Mouse (Mus musculus) MEL (cell line): ENCODE measurements around the gene Zbtb20. TPM values are rescaled to one million over a fixed set of nuclear protein-coding genes. Genes with fewer than 3 reads are reported as not detected.
A peak's percentile ranks its signal among the peaks of the same experiment; 100 is the strongest.

Experiments
- DNase-seq: peaks from one replicate; pipeline ENCODE4 v3.0.0; 2011; ENCODE audit warnings: low read depth, low spot score
- H3K27ac ChIP-seq: 2 replicates; pipeline ENCODE4 v1.5.1; 2012; ENCODE audit warnings: low read depth, mild to moderate bottlenecking, control low read depth, low read length, moderate library complexity; ENCODE audit not compliant: control insufficient read depth
- H3K27me3 ChIP-seq, 2 experiments: fragments of 150-350 bp in 1 of 2; sonication (generic) in 1 of 2; 2 replicates each; pipeline ENCODE4 v1.6.1; 2012; ENCODE audit warnings: low read length in 2 of 2, mild to moderate bottlenecking in 2 of 2, improper control_type of control experiment in 1 of 2, moderate library complexity in 1 of 2; ENCODE audit not compliant: insufficient read depth in 2 of 2, control insufficient read depth in 1 of 2
- H3K36me3 ChIP-seq, 2 experiments: 2 replicates each; pipeline ENCODE4 v1.6.1; 2012 to 2014; ENCODE audit warnings: low read length in 2 of 2, improper control_type of control experiment in 1 of 2, inconsistent platforms in 1 of 2, mild to moderate bottlenecking in 1 of 2; ENCODE audit not compliant: insufficient read depth in 2 of 2, control insufficient read depth in 1 of 2
- H3K4me1 ChIP-seq, 2 experiments: fragments of 150-350 bp in 1 of 2; sonication (generic) in 1 of 2; 2 replicates each; pipeline ENCODE4 v1.6.1; 2012; ENCODE audit warnings: low read length in 2 of 2, improper control_type of control experiment in 1 of 2, mild to moderate bottlenecking in 1 of 2; ENCODE audit not compliant: insufficient read depth in 2 of 2, control insufficient read depth in 1 of 2
- H3K4me3 ChIP-seq, 2 experiments: fragments of 150-350 bp in 1 of 2; sonication (generic) in 1 of 2; 2 replicates each; pipeline ENCODE4 v1.5.1; 2012; ENCODE audit warnings: low read depth in 2 of 2, low read length in 2 of 2, mild to moderate bottlenecking in 2 of 2, moderate library complexity in 2 of 2, control low read depth in 1 of 2, improper control_type of control experiment in 1 of 2; ENCODE audit not compliant: control insufficient read depth in 1 of 2, insufficient read depth in 1 of 2
- H3K79me2 ChIP-seq: 2 replicates; pipeline ENCODE4 v1.6.1; 2012; ENCODE audit warnings: mild to moderate bottlenecking, low read length, moderate library complexity; ENCODE audit not compliant: control insufficient read depth, poor library complexity, insufficient read depth
- H3K9ac ChIP-seq: 2 replicates; pipeline ENCODE4 v1.6.1; 2012; ENCODE audit warnings: low read depth, mild to moderate bottlenecking, control low read depth, low read length, moderate library complexity; ENCODE audit not compliant: control insufficient read depth, poor library complexity, severe bottlenecking
- H3K9me3 ChIP-seq: fragments of 150-350 bp; sonication (generic); replicated peaks from 2 replicates; pipeline ENCODE4 v1.6.1; 2012; ENCODE audit warnings: mild to moderate bottlenecking, low read length, improper control_type of control experiment, moderate library complexity; ENCODE audit not compliant: insufficient read depth
- CTCF ChIP-seq, 3 experiments: IDR thresholded peaks in 2 of 3; conservative IDR thresholded peaks in 1 of 3; 2 replicates each; pipeline ENCODE4 v1.5.1; 2011 to 2012; ENCODE audit warnings: low read length in 3 of 3, low read depth in 2 of 3, mild to moderate bottlenecking in 2 of 3, improper control_type of control experiment in 1 of 3, inconsistent platforms in 1 of 3, mixed read lengths in 1 of 3, moderate library complexity in 1 of 3; ENCODE audit not compliant: control insufficient read depth in 1 of 3, insufficient read depth in 1 of 3, poor library complexity in 1 of 3, severe bottlenecking in 1 of 3
- EP300 ChIP-seq, 2 experiments: IDR thresholded peaks; 2 replicates each; pipeline ENCODE4 v1.6.1; 2011; ENCODE audit warnings: improper control_type of control experiment in 2 of 2, low read length in 2 of 2, low read depth in 1 of 2, mild to moderate bottlenecking in 1 of 2
- GABPA ChIP-seq: IDR thresholded peaks from 2 replicates; pipeline ENCODE4 v1.6.1; 2012; ENCODE audit warnings: low read depth, mild to moderate bottlenecking, inconsistent platforms, low read length, improper control_type of control experiment, moderate library complexity
- HCFC1 ChIP-seq: IDR thresholded peaks from 2 replicates; pipeline ENCODE4 v1.6.1; 2012; ENCODE audit warnings: low read depth, mild to moderate bottlenecking, inconsistent platforms, low read length, improper control_type of control experiment, moderate library complexity
- MAFK ChIP-seq: IDR thresholded peaks from 2 replicates; pipeline ENCODE4 v1.6.1; 2011; ENCODE audit warnings: low read depth, mild to moderate bottlenecking, low read length, improper control_type of control experiment, borderline replicate concordance
- MXI1 ChIP-seq: IDR thresholded peaks from 2 replicates; pipeline ENCODE4 v1.6.1; 2011; ENCODE audit warnings: mild to moderate bottlenecking, low read depth, low read length, improper control_type of control experiment
- MYB ChIP-seq: IDR thresholded peaks from 2 replicates; pipeline ENCODE4 v1.6.1; 2011; ENCODE audit warnings: mild to moderate bottlenecking, low read depth, low read length, improper control_type of control experiment
- NELFE ChIP-seq: IDR thresholded peaks from 2 replicates; pipeline ENCODE4 v1.6.1; 2011; ENCODE audit warnings: low read depth, low read length, improper control_type of control experiment
- RAD21 ChIP-seq: IDR thresholded peaks from 2 replicates; pipeline ENCODE4 v1.6.1; 2011; ENCODE audit warnings: mild to moderate bottlenecking, low read depth, low read length, improper control_type of control experiment
- SIN3A ChIP-seq: IDR thresholded peaks from 2 replicates; pipeline ENCODE4 v1.6.1; 2012; ENCODE audit warnings: low read length, improper control_type of control experiment, inconsistent platforms
- SMC3 ChIP-seq: IDR thresholded peaks from 2 replicates; pipeline ENCODE4 v1.6.1; 2011; ENCODE audit warnings: low read depth, low read length, improper control_type of control experiment
- TAL1 ChIP-seq: IDR thresholded peaks from 2 replicates; pipeline ENCODE4 v1.6.1; 2012; ENCODE audit warnings: mild to moderate bottlenecking, inconsistent platforms, low read length, moderate library complexity, mixed read lengths
- USF1 ChIP-seq: IDR thresholded peaks from 2 replicates; pipeline ENCODE4 v1.6.1; 2014; ENCODE audit warnings: low read depth, mild to moderate bottlenecking, inconsistent platforms, low read length, improper control_type of control experiment, moderate library complexity
- ZC3H11A ChIP-seq: IDR thresholded peaks from 2 replicates; pipeline ENCODE4 v1.6.1; 2012; ENCODE audit warnings: low read depth, mild to moderate bottlenecking, inconsistent platforms, low read length, improper control_type of control experiment
- ZNF384 ChIP-seq: IDR thresholded peaks from 2 replicates; pipeline ENCODE4 v1.6.1; 2012; ENCODE audit warnings: low read depth, mild to moderate bottlenecking, inconsistent platforms, low read length, improper control_type of control experiment
- polyA plus RNA-seq, 2 experiments: library from polyadenylated mRNA; stranded (reverse) in 1 of 2; unstranded in 1 of 2; fragments of >175 nt in 1 of 2; fragments of >200 nt in 1 of 2; gene quantifications; 2 replicates each; pipeline versions ENCODE4 v1.2.1 to v1.2.4; 2012; ENCODE audit warnings: low replicate concordance in 2 of 2, low read depth in 1 of 2; ENCODE audit not compliant: insufficient read length in 2 of 2, insufficient read depth in 1 of 2, missing spikeins in 1 of 2
- total RNA-seq: library from RNA; depleted of rRNA; stranded (reverse); fragments of 300-350 nt; gene quantifications from 2 replicates; pipeline ENCODE4 v1.2.3, GENCODE M21; 2012

The Zbtb20 gene
- total and polyA plus RNA-seq, 3 experiments = 0.17 to 0.27 TPM; not detected in 1

GRCm38 (mm10) chr16:43537163-43537562 lies 661.5 kb downstream of the Zbtb20 start:
- no peak for DNase-seq
- H3K9ac ChIP-seq = no peak overlapping the region
- no peaks in the 10 kb centered on the region for H3K79me2 ChIP-seq
- H3K4me1 ChIP-seq = no peaks in the 10 kb centered on the region
- no peaks in the 10 kb centered on the region for H3K9me3 ChIP-seq
- H3K27me3 ChIP-seq = peaks cover under 1 to 4% of the 10 kb centered on the region in 2 experiments; a peak in 3 of 4 replicates
- TF ChIP-seq MYB (no peak), CTCF (IDR thresholded peaks at IDR 0.05 in 2 of 3, conservative IDR thresholded peaks at IDR 0.05 in 1 of 3; ENCODE audit: control insufficient read depth in 1 of 3, insufficient read depth in 1 of 3, low read depth in 2 of 3, low read length in 3 of 3, poor library complexity in 1 of 3, severe bottlenecking in 1 of 3) (no peak), MAFK (no peak), ZNF384 (no peak), TAL1 (no peak), GABPA (no peak), NELFE (no peak), RAD21 (no peak)
- no peak overlapping the region for H3K4me3 ChIP-seq
- no peaks in the 10 kb centered on the region for H3K36me3 ChIP-seq
- H3K27ac ChIP-seq = no peak overlapping the region

- Histone ChIP-seq H3K4me1 (no peaks in the 10 kb centered on the region), H3K79me2 (no peaks in the 10 kb centered on the region), H3K4me3 (no peak overlapping the region)
- TF ChIP-seq MXI1 (no peak), HCFC1 (no peak)
- TF ChIP-seq, all 39 proteins: peak for 0
- Histone ChIP-seq H3K9me3 (no peaks in the 10 kb centered on the region), H3K9ac (no peak overlapping the region), H3K27me3 (peaks cover 4% of the 10 kb centered on the region in 2 experiments; a peak in 3 of 4 replicates), H3K27ac (no peak overlapping the region), H3K36me3 (no peaks in the 10 kb centered on the region)
- no peak for DNase-seq
Measured at GRCm38 (mm10) chr16:43539659-43540096, 664.0 kb downstream of the Zbtb20 start.

- Histone ChIP-seq H3K79me2 (no peaks in the 10 kb centered on the region), H3K9ac (no peak overlapping the region), H3K27ac (no peak overlapping the region), H3K9me3 (no peaks in the 10 kb centered on the region), H3K4me3 (no peak overlapping the region), H3K4me1 (no peaks in the 10 kb centered on the region), H3K27me3 (peaks cover 4 to 6% of the 10 kb centered on the region in 2 experiments), H3K36me3 (no peaks in the 10 kb centered on the region)
- TF ChIP-seq ZC3H11A (peak; percentile 97), CTCF (IDR thresholded peaks at IDR 0.05 in 2 of 3, conservative IDR thresholded peaks at IDR 0.05 in 1 of 3; ENCODE audit: control insufficient read depth in 1 of 3, insufficient read depth in 1 of 3, low read depth in 2 of 3, low read length in 3 of 3, poor library complexity in 1 of 3, severe bottlenecking in 1 of 3) (peak; percentile 59 to 95 (median 92)), SIN3A (peak; percentile 26; the same call in 1 of the 2 replicates), EP300 (IDR thresholded peaks at IDR 0.05; ENCODE audit: low read depth in 1 of 2, low read length in 2 of 2) (no peak), SMC3 (peak; percentile 98), RAD21 (peak; percentile 96), TAL1 (no peak), USF1 (no peak)
- peak; percentile 65 for DNase-seq
Measured at GRCm38 (mm10) chr16:43540108-43540507, 664.4 kb downstream of the Zbtb20 start.
